Mouse (Mus musculus) MEL (cell line): Measurements from ENCODE around the gene Dhrs3. TPM values are rescaled to one million over a fixed set of nuclear protein-coding genes. Genes with fewer than 3 reads are reported as not detected.

Experiments used
- DNase-seq: peaks from one replicate; pipeline ENCODE4 v3.0.0; 2011; ENCODE audit warnings: low read depth, low spot score
- H3K27ac ChIP-seq: 2 replicates; pipeline ENCODE4 v1.5.1; 2012; ENCODE audit warnings: low read depth, mild to moderate bottlenecking, control low read depth, low read length, moderate library complexity; ENCODE audit not compliant: control insufficient read depth
- H3K27me3 ChIP-seq, 2 experiments: fragments of 150-350 bp in 1 of 2; sonication (generic) in 1 of 2; 2 replicates each; pipeline ENCODE4 v1.6.1; 2012; ENCODE audit warnings: low read length in 2 of 2, mild to moderate bottlenecking in 2 of 2, improper control_type of control experiment in 1 of 2, moderate library complexity in 1 of 2; ENCODE audit not compliant: insufficient read depth in 2 of 2, control insufficient read depth in 1 of 2
- H3K36me3 ChIP-seq, 2 experiments: 2 replicates each; pipeline ENCODE4 v1.6.1; 2012 to 2014; ENCODE audit warnings: low read length in 2 of 2, improper control_type of control experiment in 1 of 2, inconsistent platforms in 1 of 2, mild to moderate bottlenecking in 1 of 2; ENCODE audit not compliant: insufficient read depth in 2 of 2, control insufficient read depth in 1 of 2
- H3K4me1 ChIP-seq, 2 experiments: fragments of 150-350 bp in 1 of 2; sonication (generic) in 1 of 2; 2 replicates each; pipeline ENCODE4 v1.6.1; 2012; ENCODE audit warnings: low read length in 2 of 2, improper control_type of control experiment in 1 of 2, mild to moderate bottlenecking in 1 of 2; ENCODE audit not compliant: insufficient read depth in 2 of 2, control insufficient read depth in 1 of 2
- H3K4me3 ChIP-seq, 2 experiments: fragments of 150-350 bp in 1 of 2; sonication (generic) in 1 of 2; 2 replicates each; pipeline ENCODE4 v1.5.1; 2012; ENCODE audit warnings: low read depth in 2 of 2, low read length in 2 of 2, mild to moderate bottlenecking in 2 of 2, moderate library complexity in 2 of 2, control low read depth in 1 of 2, improper control_type of control experiment in 1 of 2; ENCODE audit not compliant: control insufficient read depth in 1 of 2, insufficient read depth in 1 of 2
- H3K79me2 ChIP-seq: 2 replicates; pipeline ENCODE4 v1.6.1; 2012; ENCODE audit warnings: mild to moderate bottlenecking, low read length, moderate library complexity; ENCODE audit not compliant: control insufficient read depth, poor library complexity, insufficient read depth
- H3K9ac ChIP-seq: 2 replicates; pipeline ENCODE4 v1.6.1; 2012; ENCODE audit warnings: low read depth, mild to moderate bottlenecking, control low read depth, low read length, moderate library complexity; ENCODE audit not compliant: control insufficient read depth, poor library complexity, severe bottlenecking
- H3K9me3 ChIP-seq: fragments of 150-350 bp; sonication (generic); replicated peaks from 2 replicates; pipeline ENCODE4 v1.6.1; 2012; ENCODE audit warnings: mild to moderate bottlenecking, low read length, improper control_type of control experiment, moderate library complexity; ENCODE audit not compliant: insufficient read depth
- CHD2 ChIP-seq: IDR thresholded peaks from 2 replicates; pipeline ENCODE4 v1.6.1; 2011; ENCODE audit warnings: low read length, improper control_type of control experiment
- CTCF ChIP-seq, 3 experiments: IDR thresholded peaks in 2 of 3; conservative IDR thresholded peaks in 1 of 3; 2 replicates each; pipeline ENCODE4 v1.5.1; 2011 to 2012; ENCODE audit warnings: low read length in 3 of 3, low read depth in 2 of 3, mild to moderate bottlenecking in 2 of 3, improper control_type of control experiment in 1 of 3, inconsistent platforms in 1 of 3, mixed read lengths in 1 of 3, moderate library complexity in 1 of 3; ENCODE audit not compliant: control insufficient read depth in 1 of 3, insufficient read depth in 1 of 3, poor library complexity in 1 of 3, severe bottlenecking in 1 of 3
- E2F4 ChIP-seq: IDR thresholded peaks from 2 replicates; pipeline ENCODE4 v1.6.1; 2011; ENCODE audit warnings: low read depth, low read length, improper control_type of control experiment, borderline replicate concordance
- ELF1 ChIP-seq: IDR thresholded peaks from 2 replicates; pipeline ENCODE4 v1.6.1; 2014; ENCODE audit warnings: low read depth, mild to moderate bottlenecking, inconsistent platforms, low read length, improper control_type of control experiment, moderate library complexity
- HCFC1 ChIP-seq: IDR thresholded peaks from 2 replicates; pipeline ENCODE4 v1.6.1; 2012; ENCODE audit warnings: low read depth, mild to moderate bottlenecking, inconsistent platforms, low read length, improper control_type of control experiment, moderate library complexity
- JUND ChIP-seq: IDR thresholded peaks from 2 replicates; pipeline ENCODE4 v1.6.1; 2011; ENCODE audit warnings: low read depth, mild to moderate bottlenecking, improper control_type of control experiment, low read length
- KAT2A ChIP-seq: conservative IDR thresholded peaks from 2 replicates; pipeline ENCODE4 v1.6.1; 2012; ENCODE audit warnings: low read depth, low read length, improper control_type of control experiment, inconsistent platforms
- MAFK ChIP-seq: IDR thresholded peaks from 2 replicates; pipeline ENCODE4 v1.6.1; 2011; ENCODE audit warnings: low read depth, mild to moderate bottlenecking, low read length, improper control_type of control experiment, borderline replicate concordance
- MAX ChIP-seq: IDR thresholded peaks from 2 replicates; pipeline ENCODE4 v1.6.1; 2011; ENCODE audit warnings: low read length, improper control_type of control experiment
- MXI1 ChIP-seq: IDR thresholded peaks from 2 replicates; pipeline ENCODE4 v1.6.1; 2011; ENCODE audit warnings: mild to moderate bottlenecking, low read depth, low read length, improper control_type of control experiment
- MYB ChIP-seq: IDR thresholded peaks from 2 replicates; pipeline ENCODE4 v1.6.1; 2011; ENCODE audit warnings: mild to moderate bottlenecking, low read depth, low read length, improper control_type of control experiment
- NRF1 ChIP-seq: IDR thresholded peaks from 2 replicates; pipeline ENCODE4 v1.6.1; 2014; ENCODE audit warnings: low read depth, mild to moderate bottlenecking, inconsistent platforms, low read length, improper control_type of control experiment, moderate library complexity; ENCODE audit not compliant: poor library complexity, insufficient read depth, severe bottlenecking
- POLR2A ChIP-seq, 2 experiments: IDR thresholded peaks; 2 replicates each; pipeline ENCODE4 v1.6.1; 2011 to 2012; ENCODE audit warnings: low read length in 2 of 2, mild to moderate bottlenecking in 2 of 2, control low read depth in 1 of 2, improper control_type of control experiment in 1 of 2, low read depth in 1 of 2, moderate library complexity in 1 of 2; ENCODE audit not compliant: control insufficient read depth in 1 of 2, insufficient read depth in 1 of 2, poor library complexity in 1 of 2
- POLR2AphosphoS2 ChIP-seq: IDR thresholded peaks from 2 replicates; pipeline ENCODE4 v1.6.1; 2011; ENCODE audit warnings: low read length, improper control_type of control experiment
- POLR2AphosphoS5 ChIP-seq: IDR thresholded peaks from 2 replicates; pipeline ENCODE4 v1.6.1; 2012; ENCODE audit warnings: low read depth, borderline replicate concordance, mild to moderate bottlenecking, inconsistent platforms, low read length, moderate library complexity, mixed read lengths
- SIN3A ChIP-seq: IDR thresholded peaks from 2 replicates; pipeline ENCODE4 v1.6.1; 2012; ENCODE audit warnings: low read length, improper control_type of control experiment, inconsistent platforms
- TAL1 ChIP-seq: IDR thresholded peaks from 2 replicates; pipeline ENCODE4 v1.6.1; 2012; ENCODE audit warnings: mild to moderate bottlenecking, inconsistent platforms, low read length, moderate library complexity, mixed read lengths
- TBP ChIP-seq: IDR thresholded peaks from 2 replicates; pipeline ENCODE4 v1.8.0; 2011; ENCODE audit warnings: low read depth, low read length, improper control_type of control experiment
- UBTF ChIP-seq: IDR thresholded peaks from 2 replicates; pipeline ENCODE4 v1.6.1; 2012; ENCODE audit warnings: low read depth, mild to moderate bottlenecking, inconsistent platforms, low read length, improper control_type of control experiment, moderate library complexity, borderline replicate concordance; ENCODE audit not compliant: insufficient read depth
- ZC3H11A ChIP-seq: IDR thresholded peaks from 2 replicates; pipeline ENCODE4 v1.6.1; 2012; ENCODE audit warnings: low read depth, mild to moderate bottlenecking, inconsistent platforms, low read length, improper control_type of control experiment
- ZMIZ1 ChIP-seq: IDR thresholded peaks from 2 replicates; pipeline ENCODE4 v1.6.1; 2012; ENCODE audit warnings: low read depth, mild to moderate bottlenecking, inconsistent platforms, low read length, improper control_type of control experiment, moderate library complexity
- polyA plus RNA-seq, 2 experiments: library from polyadenylated mRNA; stranded (reverse) in 1 of 2; unstranded in 1 of 2; fragments of >175 nt in 1 of 2; fragments of >200 nt in 1 of 2; gene quantifications; 2 replicates each; pipeline versions ENCODE4 v1.2.1 to v1.2.4; 2012; ENCODE audit warnings: low replicate concordance in 2 of 2, low read depth in 1 of 2; ENCODE audit not compliant: insufficient read length in 2 of 2, insufficient read depth in 1 of 2, missing spikeins in 1 of 2
- total RNA-seq: library from RNA; depleted of rRNA; stranded (reverse); fragments of 300-350 nt; gene quantifications from 2 replicates; pipeline ENCODE4 v1.2.3, GENCODE M21; 2012

The Dhrs3 gene
- total and polyA plus RNA-seq, 3 experiments: 0.89 to 2.2 TPM; not detected in 1

DNA sequence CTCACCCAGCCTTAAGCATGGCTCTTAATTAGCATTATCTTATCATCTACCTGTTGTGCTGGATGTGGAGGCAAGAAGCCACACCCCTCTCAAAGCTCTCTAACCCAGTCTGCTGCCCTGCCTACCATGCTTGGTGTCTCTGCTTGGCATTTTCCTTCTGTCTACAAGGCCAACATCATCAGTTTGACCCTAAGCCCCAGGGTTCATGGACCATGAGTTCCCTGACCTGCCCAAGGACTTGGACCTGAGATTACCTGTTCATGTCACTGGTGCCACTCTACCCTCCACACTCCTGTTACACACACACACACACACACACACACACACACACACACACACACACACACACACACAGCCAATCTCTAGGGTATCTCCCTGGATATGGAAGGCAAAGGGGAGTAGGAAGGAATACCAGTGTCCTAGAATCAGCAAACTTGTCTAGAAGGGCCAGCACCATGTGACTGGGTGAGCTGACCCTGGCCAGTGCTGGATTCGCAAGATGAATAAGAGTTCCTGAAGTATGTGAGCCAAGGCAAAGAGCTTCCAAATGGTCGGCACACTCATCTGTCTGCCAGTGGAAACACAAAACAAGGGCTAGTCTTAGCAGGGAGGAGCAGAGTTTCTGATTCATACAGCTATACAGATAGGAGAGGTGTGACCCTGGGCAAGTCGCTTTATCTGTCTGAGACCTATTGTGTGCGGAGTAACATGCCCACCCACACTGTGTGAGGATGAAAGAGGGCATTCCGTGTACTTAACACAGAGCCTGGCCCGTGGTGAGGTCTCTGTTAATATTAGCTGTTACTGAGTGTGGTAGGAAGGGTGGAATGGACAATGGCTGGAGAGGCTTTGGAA lies 20.9 kb downstream of the Dhrs3 start (continued):
- no peak for TF ChIP-seq UBTF

GRCm38 (mm10) chr4:144916520-144916919 lies 23.9 kb downstream of the Dhrs3 start:
- Histone ChIP-seq H3K4me1 (peaks cover 7 to 18% of the 10 kb centered on the region in 2 experiments), H3K27ac (no peak overlapping the region), H3K79me2 (no peaks in the 10 kb centered on the region), H3K36me3 (peaks cover 0 to 8% of the 10 kb centered on the region in 2 experiments; a peak in 2 of 4 replicates), H3K9ac (no peak overlapping the region), H3K9me3 (no peaks in the 10 kb centered on the region), H3K27me3 (no peaks in the 10 kb centered on the region), H3K4me3 (no peak overlapping the region)
- DNase-seq: no peak
- TF ChIP-seq MAX (no peak), E2F4 (no peak), ELF1 (no peak), ZC3H11A (no peak), MAFK (no peak), NRF1 (no peak), POLR2A (IDR thresholded peaks at IDR 0.05; ENCODE audit: control insufficient read depth in 1 of 2, insufficient read depth in 1 of 2, low read depth in 1 of 2, low read length in 2 of 2, poor library complexity in 1 of 2) (no peak), TBP (no peak), POLR2AphosphoS5 (no peak), KAT2A (no peak)

GRCm38 (mm10) chr4:144917101-144917500 lies 24.5 kb downstream of the Dhrs3 start:
- Histone ChIP-seq H3K4me3 (no peak overlapping the region), H3K27me3 (no peaks in the 10 kb centered on the region), H3K79me2 (no peaks in the 10 kb centered on the region), H3K36me3 (peaks cover 0 to 8% of the 10 kb centered on the region in 2 experiments; a peak in 2 of 4 replicates), H3K9me3 (no peaks in the 10 kb centered on the region), H3K4me1 (peaks cover 7 to 18% of the 10 kb centered on the region in 2 experiments), H3K9ac (no peak overlapping the region), H3K27ac (no peak overlapping the region)
- DNase-seq: no peak
- TF ChIP-seq POLR2AphosphoS2: no peak
- TF ChIP-seq JUND: no peak
- no peak for TF ChIP-seq CHD2
- TF ChIP-seq MYB: no peak
- no peak for TF ChIP-seq HCFC1
- TF ChIP-seq ZC3H11A: no peak
- TF ChIP-seq SIN3A: no peak
- no peak for TF ChIP-seq MXI1
- no peak for TF ChIP-seq TAL1
- no peak for TF ChIP-seq TBP
- no peak for TF ChIP-seq ZMIZ1
- no peak for TF ChIP-seq E2F4
- no peak for TF ChIP-seq CTCF (IDR thresholded peaks at IDR 0.05 in 2 of 3, conservative IDR thresholded peaks at IDR 0.05 in 1 of 3; ENCODE audit: control insufficient read depth in 1 of 3, insufficient read depth in 1 of 3, low read depth in 2 of 3, low read length in 3 of 3, poor library complexity in 1 of 3, severe bottlenecking in 1 of 3)
